Mouse (Mus musculus) limb, embryonic 11.5 days (tissue): Measurements from ENCODE around the gene Usp12. TPM values are rescaled to one million over a fixed set of nuclear protein-coding genes. Genes with fewer than 3 reads are reported as not detected.

Experiments
- ATAC-seq: fragments of 200-750 bp; cut with Nextera tagmentation; 2 replicates; pipeline ENCODE4 v1.8.0; 2017; ENCODE audit warnings: low read depth; ENCODE audit not compliant: insufficient number of reproducible peaks, low FRiP score, low TSS enrichment
- DNase-seq: peaks from one replicate; pipeline ENCODE4 v3.0.0-alpha.2; 2015; ENCODE audit warnings: low spot score
- H3K27ac ChIP-seq: fragments of 300-500 bp; sonication (generic); replicated peaks from 2 replicates; pipeline ENCODE4 v1.5.1; 2014; ENCODE audit warnings: low read depth, mild to moderate bottlenecking, low read length
- H3K27me3 ChIP-seq: fragments of 300-500 bp; sonication (generic); 2 replicates; pipeline ENCODE4 v1.6.1; 2014; ENCODE audit warnings: mild to moderate bottlenecking, low read length, mixed read lengths; ENCODE audit not compliant: control insufficient read depth, insufficient read depth
- H3K36me3 ChIP-seq: fragments of 300-500 bp; sonication (generic); 2 replicates; pipeline ENCODE4 v1.6.1; 2014; ENCODE audit warnings: mild to moderate bottlenecking, low read length, moderate library complexity, mixed read lengths; ENCODE audit not compliant: control insufficient read depth, insufficient read depth
- H3K4me1 ChIP-seq: fragments of 300-500 bp; sonication (generic); 2 replicates; pipeline ENCODE4 v1.6.1; 2014; ENCODE audit warnings: low read length, mixed read lengths; ENCODE audit not compliant: control insufficient read depth, insufficient read depth
- H3K4me2 ChIP-seq: fragments of 300-500 bp; sonication (generic); 2 replicates; pipeline ENCODE4 v1.6.1; 2014; ENCODE audit warnings: low read depth, mild to moderate bottlenecking, moderate library complexity; ENCODE audit not compliant: severe bottlenecking
- H3K4me3 ChIP-seq: fragments of 300-500 bp; sonication (generic); 2 replicates; pipeline ENCODE4 v1.5.1; 2014; ENCODE audit warnings: low read depth, low read length
- H3K9ac ChIP-seq: fragments of 300-500 bp; sonication (generic); 2 replicates; pipeline ENCODE4 v1.6.1; 2014; ENCODE audit warnings: mild to moderate bottlenecking, low read length
- H3K9me3 ChIP-seq: fragments of 300-500 bp; sonication (generic); 2 replicates; pipeline ENCODE4 v1.6.1; 2016; ENCODE audit warnings: low read length; ENCODE audit not compliant: control insufficient read depth
- WGBS: fragments of 180-500 bp; shearing (Covaris S2); extraction: QIAGEN DNeasy Blood & Tissue Kit; methylation state at CpG from one replicate; pipeline ENCODE4 v1.1.7; 2014; 5-methylcytosine and 5-hydroxymethylcytosine counted together
- polyA plus RNA-seq: library from polyadenylated mRNA; unstranded; fragments of >200 nt; fragmentation: Nextera tagmentation; extraction: Ambion mirVana; gene quantifications from 2 replicates; pipeline ENCODE4 v1.2.1, GENCODE M21; 2014

Gene Usp12
- polyA plus RNA-seq, 1 experiment from 2014 or later, result 8.6 TPM

- no peak overlapping the region for H3K27ac ChIP-seq
- H3K9ac ChIP-seq, result no peak overlapping the region
- H3K4me1 ChIP-seq, result 0 out of 2 replicates have a peak, but pooled peaks cover 3% of the 10 kb centered on the region
- no peak for ATAC-seq
- no peak for DNase-seq
- peaks cover 11% of the 10 kb centered on the region for H3K36me3 ChIP-seq
- 86% methylated on average over 8 of the region's 8 CpGs for WGBS
- H3K4me2 ChIP-seq, result no peak overlapping the region
- H3K4me3 ChIP-seq, result no peak overlapping the region
- H3K27me3 ChIP-seq, result no peaks in the 10 kb centered on the region
- no peaks in the 10 kb centered on the region for H3K9me3 ChIP-seq
Observed at GRCm38 (mm10) chr5:146834959-146835358, 40.2 kb upstream of the Usp12 start.

DNA sequence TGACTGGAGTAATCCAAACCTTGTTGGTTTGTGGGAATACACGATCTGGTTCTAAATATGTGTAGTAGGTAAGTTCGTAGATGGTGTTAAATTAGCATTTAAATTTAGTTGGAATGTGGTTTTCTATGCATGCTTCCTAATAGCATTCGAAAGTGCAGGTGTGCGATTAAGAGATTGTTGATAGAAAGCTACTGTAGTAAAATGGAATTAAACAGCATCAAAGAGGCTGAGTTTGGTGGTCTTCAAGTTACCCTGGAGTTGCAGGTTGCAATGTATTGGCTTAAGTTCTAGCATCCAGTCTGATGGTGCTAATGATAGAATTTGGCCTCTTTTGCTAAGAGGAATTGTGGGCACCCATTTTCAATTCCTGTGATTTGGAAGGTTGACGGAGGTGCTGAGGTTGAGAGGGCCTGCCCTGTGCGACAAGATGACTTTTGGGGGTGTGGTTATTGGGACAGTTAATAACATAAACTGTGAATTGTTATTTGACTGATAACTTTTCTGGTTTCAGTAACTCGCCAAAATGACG, 38.9 kb upstream of the Usp12 start:
- 0 out of 2 replicates have a peak, but pooled peaks cover 3% of the 10 kb centered on the region for H3K4me1 ChIP-seq
- H3K4me2 ChIP-seq, result peak overlapping the region; percentile 64
- H3K9me3 ChIP-seq, result no peaks in the 10 kb centered on the region
- 21% methylated on average over 8 of the region's 8 CpGs for WGBS
- peak overlapping the region; percentile 96 for H3K4me3 ChIP-seq
- H3K27ac ChIP-seq, result peak overlapping the region; percentile 72
- DNase-seq (no peak), ATAC-seq (no peak)
- peak overlapping the region; percentile 98 for H3K9ac ChIP-seq
- peaks cover 11% of the 10 kb centered on the region for H3K36me3 ChIP-seq
- H3K27me3 ChIP-seq, result no peaks in the 10 kb centered on the region

- H3K4me2 ChIP-seq, result peak within 1 kb of the TSS; percentile 64
- under 1% methylated on average over 60 of the region's 60 CpGs for WGBS
- H3K4me1 ChIP-seq, result 0 out of 2 replicates have a peak, but pooled peaks cover 3% of the 10 kb centered on the region
- no peaks in the 10 kb centered on the region for H3K27me3 ChIP-seq
- H3K4me3 ChIP-seq, result peak within 1 kb of the TSS; percentile 96
- ATAC-seq, result peak; percentile 96
- peak within 1 kb of the TSS; percentile 98 for H3K9ac ChIP-seq
- peak within 1 kb of the TSS; percentile 72 for H3K27ac ChIP-seq
- DNase-seq, result peak; percentile 95
- peaks cover 11% of the 10 kb centered on the region for H3K36me3 ChIP-seq
- no peaks in the 10 kb centered on the region for H3K9me3 ChIP-seq
Observed at GRCm38 (mm10) chr5:146832769-146833448, 38.1 kb upstream of the Usp12 start, which contains the start of gene Rpl21. Gene Rpl21 (plus strand): TSS chr5:146832890.

DNA sequence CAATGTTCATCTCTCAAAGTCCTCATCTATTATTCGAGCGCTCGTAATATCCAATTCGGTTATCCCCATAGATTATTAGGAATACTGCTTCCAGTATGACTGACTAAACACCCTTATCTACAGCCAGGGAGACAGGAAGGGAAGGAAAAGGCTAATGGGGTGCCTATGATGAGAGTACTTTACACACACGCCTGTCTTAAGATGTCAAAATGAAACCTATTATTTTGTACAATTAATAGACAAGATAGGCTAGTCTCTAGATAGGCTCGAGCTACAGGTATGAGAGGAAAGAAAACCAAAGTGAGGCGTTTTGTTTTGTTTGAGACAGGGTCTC, 37.6 kb upstream of the Usp12 start:
- no peak for DNase-seq
- Histone ChIP-seq H3K27me3 (no peaks in the 10 kb centered on the region), H3K36me3 (peaks cover 10% of the 10 kb centered on the region), H3K9me3 (no peaks in the 10 kb centered on the region), H3K4me2 (peak overlapping the region; percentile 64), H3K27ac (peak overlapping the region; percentile 2; the same call in 1 of the 2 replicates), H3K4me1 (0 out of 2 replicates have a peak, but pooled peaks cover 3% of the 10 kb centered on the region), H3K4me3 (peak overlapping the region; percentile 96), H3K9ac (peak overlapping the region; percentile 98)
- peak; percentile 22; the same call in 1 of the 2 replicates for ATAC-seq
- 51% methylated on average over 7 of the region's 7 CpGs for WGBS

- 57% methylated on average over 8 of the region's 8 CpGs for WGBS
- no peak for DNase-seq
- H3K4me3 ChIP-seq, result no peak overlapping the region
- no peak overlapping the region for H3K4me2 ChIP-seq
- no peak overlapping the region for H3K27ac ChIP-seq
- H3K9me3 ChIP-seq, result no peaks in the 10 kb centered on the region
- H3K4me1 ChIP-seq, result 0 out of 2 replicates have a peak, but pooled peaks cover 5% of the 10 kb centered on the region
- ATAC-seq, result no peak
- no peaks in the 10 kb centered on the region for H3K27me3 ChIP-seq
- H3K36me3 ChIP-seq, result no peaks in the 10 kb centered on the region
- H3K9ac ChIP-seq, result no peak overlapping the region
Observed at GRCm38 (mm10) chr5:146829528-146829927, 34.7 kb upstream of the Usp12 start.

DNA sequence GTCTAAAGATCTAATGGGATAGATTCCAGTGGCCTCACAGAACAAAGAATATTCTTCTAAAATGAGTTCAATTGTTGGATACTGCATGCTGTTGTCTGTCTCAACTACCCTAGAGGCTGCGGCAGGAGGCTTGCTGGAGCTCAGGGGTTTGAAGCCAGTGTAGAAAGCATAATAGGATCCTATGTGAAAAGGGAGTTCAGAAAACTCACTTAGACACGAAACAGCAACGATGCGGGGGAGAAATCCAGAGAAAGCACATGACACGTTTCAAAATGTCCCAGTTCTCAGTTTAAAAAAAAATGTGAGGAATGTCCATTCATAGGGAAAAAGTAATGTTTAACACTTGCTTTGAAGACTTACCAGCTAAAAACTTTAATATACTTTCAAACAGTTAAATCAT, 28.2 kb upstream of the Usp12 start:
- Histone ChIP-seq H3K4me2 (no peak overlapping the region), H3K27ac (no peak overlapping the region), H3K36me3 (no peaks in the 10 kb centered on the region), H3K9me3 (no peaks in the 10 kb centered on the region), H3K27me3 (no peaks in the 10 kb centered on the region), H3K9ac (no peak overlapping the region), H3K4me3 (no peak overlapping the region), H3K4me1 (0 out of 2 replicates have a peak, but pooled peaks cover 2% of the 10 kb centered on the region)
- 91% methylated on average over 5 of the region's 5 CpGs for WGBS
- DNase-seq, result no peak
- no peak for ATAC-seq

- Histone ChIP-seq H3K27ac (no peak overlapping the region), H3K9me3 (no peaks in the 10 kb centered on the region), H3K27me3 (no peaks in the 10 kb centered on the region), H3K4me2 (no peak overlapping the region), H3K4me1 (no peaks in the 10 kb centered on the region), H3K36me3 (no peaks in the 10 kb centered on the region), H3K4me3 (no peak overlapping the region), H3K9ac (no peak overlapping the region)
- no peak for DNase-seq
- no peak for ATAC-seq
- 88% methylated on average over 8 of the region's 8 CpGs for WGBS
Observed at GRCm38 (mm10) chr5:146818906-146819623, 24.3 kb upstream of the Usp12 start.

DNA sequence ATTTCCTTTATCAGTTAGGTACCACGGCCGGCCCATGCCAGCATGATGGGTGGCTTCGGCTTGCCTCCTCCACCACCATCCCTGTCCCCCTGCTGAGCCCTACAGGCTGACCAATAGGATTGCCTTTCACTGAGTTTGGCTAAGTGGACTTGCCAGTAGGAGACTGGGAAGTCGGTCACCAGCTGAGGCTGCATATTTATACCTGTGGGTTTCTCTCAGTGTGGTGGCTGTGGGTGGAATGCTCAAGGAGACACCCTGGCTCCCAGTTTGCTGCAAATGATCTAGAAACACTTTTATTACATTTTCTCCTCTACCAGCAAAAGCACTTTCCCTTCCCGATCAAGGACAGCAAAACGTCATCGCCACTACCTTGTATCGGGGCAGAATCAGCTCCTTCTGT, 22.8 kb upstream of the Usp12 start:
- Histone ChIP-seq H3K27me3 (no peaks in the 10 kb centered on the region), H3K9ac (no peak overlapping the region), H3K27ac (no peak overlapping the region), H3K4me2 (no peak overlapping the region), H3K9me3 (no peaks in the 10 kb centered on the region), H3K36me3 (no peaks in the 10 kb centered on the region), H3K4me1 (no peaks in the 10 kb centered on the region), H3K4me3 (no peak overlapping the region)
- 88% methylated on average over 8 of the region's 8 CpGs for WGBS
- no peak for ATAC-seq
- no peak for DNase-seq
